Mouse (Mus musculus): ENCODE data around the gene Gm6685.

DNA sequence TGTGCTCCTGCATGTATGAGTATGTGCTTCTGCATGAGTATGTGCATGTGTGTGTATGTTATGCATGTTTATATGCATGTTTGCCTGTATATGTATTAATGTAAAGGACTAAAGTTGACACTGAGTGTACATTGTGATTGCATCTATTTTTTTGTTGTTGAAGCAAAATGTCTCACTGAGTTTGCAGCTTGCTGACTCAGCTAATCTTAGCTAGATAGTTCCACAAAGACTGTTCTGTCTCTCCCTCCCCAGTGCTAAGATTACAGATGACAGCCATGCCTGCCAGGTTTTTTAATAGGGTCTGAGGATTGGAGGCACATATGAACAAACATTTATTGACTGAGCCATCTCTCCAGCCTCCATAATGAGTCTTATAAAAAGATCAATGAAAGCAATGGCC lies 35.0 kb upstream of the Gm6685 start:
- TF ChIP-seq CTCF (conservative IDR thresholded peaks at IDR 0.05; ENCODE audit: insufficient read depth, insufficient read length, low read depth, low read length) (no peak), POLR2A (IDR thresholded peaks at IDR 0.05; ENCODE audit: low read depth, low read length) (no peak)
